Mouse (Mus musculus) right cerebral cortex, postnatal 14 days (tissue): ENCODE measurements around the gene Ofd1.
A peak's percentile ranks its signal among the peaks of the same experiment; 100 is the strongest.

Source experiments
- DNase-seq: peaks from one replicate; pipeline ENCODE4 v3.0.0; 2022

Ofd1 gene

DNA sequence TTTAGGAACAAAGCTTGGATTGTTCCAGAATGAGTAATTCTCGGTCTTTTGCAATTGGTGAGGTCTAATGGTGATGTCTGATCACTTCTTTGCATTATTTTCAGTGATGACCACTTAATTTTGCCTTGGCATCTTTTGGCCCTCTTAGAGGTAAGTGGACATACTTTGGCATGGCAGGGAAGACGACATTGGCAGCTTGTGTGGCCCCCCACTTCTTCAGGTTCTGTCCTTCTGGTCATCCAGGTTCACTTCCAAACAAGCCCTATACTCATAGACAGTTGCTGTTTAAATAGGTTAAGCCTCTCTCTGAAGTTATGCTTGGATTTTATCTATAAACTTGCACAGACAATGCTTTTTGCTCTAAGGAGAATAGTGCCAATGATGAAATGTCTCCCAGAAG, 81.5 kb downstream of the Ofd1 start:
- DNase-seq = no peak

DNA sequence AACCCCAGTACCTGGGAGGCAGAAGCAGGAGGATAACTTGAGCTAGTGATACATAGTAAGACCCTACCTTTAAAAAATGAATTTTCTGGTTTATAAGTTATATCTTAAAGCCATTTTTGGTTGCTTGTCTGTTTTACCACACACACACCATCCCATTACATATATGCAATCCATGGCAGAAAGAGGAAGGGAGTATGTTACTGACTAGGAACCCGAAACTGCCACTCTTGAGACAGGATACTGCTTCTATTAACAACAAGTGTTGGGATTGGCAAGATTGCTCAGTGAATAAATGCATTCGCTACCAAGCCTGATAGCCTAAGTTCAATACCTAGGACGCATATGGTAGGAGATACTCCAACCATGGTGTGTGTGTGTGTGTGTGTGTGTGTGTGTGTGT, 84.2 kb downstream of the Ofd1 start:
- DNase-seq = no peak

DNA sequence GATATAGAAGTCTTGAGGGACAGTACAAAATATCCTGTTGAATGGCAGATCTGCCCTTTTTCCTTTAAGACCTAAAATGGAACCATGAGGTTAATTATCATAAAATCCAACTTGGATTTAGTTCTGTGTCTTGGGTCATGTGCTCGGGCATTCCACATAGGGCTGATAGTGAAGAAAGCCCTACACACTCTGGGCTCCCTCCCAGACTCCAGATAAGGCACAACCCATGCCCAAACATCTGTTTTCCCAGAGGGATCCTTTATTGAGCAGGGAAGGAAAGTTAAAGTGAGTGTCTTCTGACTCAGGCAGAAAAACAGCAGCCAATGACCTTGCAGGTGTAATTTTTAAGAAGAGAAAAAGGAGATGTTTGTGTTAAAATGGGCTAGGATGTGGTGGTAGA, 85.6 kb downstream of the Ofd1 start:
- no peak for DNase-seq

DNA sequence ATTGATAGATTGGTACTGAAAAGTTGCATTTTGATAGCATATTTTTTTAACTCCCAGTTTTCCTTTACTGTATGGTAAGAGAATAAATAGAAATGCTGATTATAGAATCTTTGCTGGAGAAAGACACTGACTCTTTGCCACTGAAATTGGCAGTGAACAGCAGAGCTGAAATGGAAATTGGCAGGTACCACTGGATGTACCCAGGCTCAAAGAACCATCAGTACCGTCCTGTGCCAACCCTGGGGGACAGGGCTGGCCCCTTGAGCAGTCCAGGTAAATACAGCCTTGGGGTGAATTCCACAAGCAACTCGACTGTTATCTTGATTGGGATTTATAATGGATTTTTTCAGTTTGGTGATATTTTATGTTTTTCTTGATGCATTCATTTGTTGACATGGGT, 87.1 kb downstream of the Ofd1 start:
- no peak for DNase-seq

DNA sequence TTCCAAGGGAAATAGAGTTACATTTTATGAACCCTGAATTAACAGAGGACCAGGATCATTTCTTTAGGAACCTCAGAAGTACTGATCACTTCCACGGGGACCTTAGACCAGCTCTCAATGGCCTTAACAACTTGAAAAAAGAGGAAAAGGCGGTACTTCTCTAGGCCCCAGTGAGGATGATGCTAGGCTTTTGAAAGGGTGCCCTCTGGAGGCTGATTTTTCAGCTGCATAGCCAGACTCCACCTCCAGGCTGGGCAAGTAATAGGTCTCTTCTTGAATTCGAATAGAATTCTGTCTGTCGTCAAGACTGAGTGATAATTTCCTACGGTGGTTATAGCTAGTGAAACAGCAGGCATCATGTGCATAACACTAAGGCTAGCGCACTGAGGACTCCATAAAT, 88.7 kb downstream of the Ofd1 start:
- DNase-seq = peak; percentile 62

DNA sequence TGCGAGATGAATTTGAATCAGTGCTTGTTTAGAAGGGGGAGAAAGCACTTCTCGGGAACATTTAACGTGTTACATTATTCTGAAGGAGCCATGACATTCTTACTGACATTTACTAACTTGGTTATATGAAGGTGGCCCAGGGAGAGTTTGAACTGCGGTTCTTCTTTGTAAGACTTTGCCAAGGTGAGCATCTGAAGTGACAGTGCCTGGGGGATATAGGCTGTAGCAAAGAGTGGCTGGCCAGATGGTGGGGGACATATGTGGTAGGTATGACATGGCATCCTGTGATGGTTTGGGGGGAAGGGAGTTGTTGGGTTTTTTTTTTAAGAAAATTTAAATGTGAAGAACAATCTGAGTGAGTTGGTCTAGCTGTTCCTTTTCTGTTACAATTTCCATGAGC, 91.9 kb downstream of the Ofd1 start:
- DNase-seq = no peak

DNA sequence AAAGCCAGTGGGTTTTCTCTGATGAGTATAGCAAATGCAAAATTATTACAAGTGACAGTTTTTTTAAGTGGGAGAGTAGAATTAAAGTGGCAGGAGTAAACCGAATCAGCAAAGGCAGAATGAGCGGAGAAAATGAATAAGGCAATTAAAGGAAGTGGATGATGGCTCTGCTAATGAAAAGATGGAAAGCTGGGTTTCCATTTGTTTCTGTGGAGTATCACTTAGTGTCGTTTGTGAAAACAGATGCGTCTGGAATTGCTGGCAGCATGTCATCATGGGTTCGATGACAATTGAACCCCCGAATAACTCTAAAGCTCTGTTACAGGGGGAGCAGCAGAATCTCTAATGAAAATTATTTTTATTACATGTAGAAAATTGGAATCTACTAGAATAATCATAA, 92.4 kb downstream of the Ofd1 start:
- DNase-seq = no peak

DNA sequence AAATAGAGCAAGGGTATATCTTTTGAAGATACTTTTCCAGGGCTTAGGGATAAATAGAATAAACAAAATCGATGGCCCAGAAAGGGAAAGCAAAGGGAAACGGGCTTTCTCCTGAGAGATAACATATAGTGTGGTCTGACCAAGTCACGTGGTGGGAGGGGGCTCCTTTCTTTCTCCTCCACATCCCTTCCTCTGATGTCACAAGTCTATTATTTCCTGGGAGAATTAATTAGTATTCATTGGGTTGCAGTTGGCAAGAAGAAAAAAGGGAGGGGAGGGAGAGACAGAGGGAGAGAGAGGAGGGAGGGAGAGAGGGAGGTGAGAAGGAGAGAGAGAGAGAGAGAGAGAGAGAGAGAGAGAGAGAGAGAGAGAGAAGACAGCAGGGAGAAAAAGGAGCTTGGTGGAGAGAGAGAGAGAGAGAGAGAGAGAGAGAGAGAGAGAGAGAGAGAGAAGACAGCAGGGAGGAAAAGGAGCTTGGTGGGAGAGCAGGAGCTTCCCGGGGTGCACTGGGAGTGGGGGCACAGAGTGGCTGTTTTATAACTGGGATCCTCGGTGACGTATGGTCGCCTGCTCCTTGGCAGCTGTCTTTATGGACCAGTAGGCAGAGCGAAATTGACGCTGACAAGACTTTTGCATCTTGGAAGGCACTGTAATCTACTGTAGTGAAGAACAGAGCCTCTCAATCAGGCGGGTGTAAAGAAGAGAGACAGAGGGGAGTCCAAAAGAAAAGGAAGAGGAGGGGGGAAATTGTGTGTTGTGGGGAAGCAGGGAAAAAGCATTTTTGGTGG, 96.1 kb downstream of the Ofd1 start:
- peak; percentile 48 for DNase-seq

DNA sequence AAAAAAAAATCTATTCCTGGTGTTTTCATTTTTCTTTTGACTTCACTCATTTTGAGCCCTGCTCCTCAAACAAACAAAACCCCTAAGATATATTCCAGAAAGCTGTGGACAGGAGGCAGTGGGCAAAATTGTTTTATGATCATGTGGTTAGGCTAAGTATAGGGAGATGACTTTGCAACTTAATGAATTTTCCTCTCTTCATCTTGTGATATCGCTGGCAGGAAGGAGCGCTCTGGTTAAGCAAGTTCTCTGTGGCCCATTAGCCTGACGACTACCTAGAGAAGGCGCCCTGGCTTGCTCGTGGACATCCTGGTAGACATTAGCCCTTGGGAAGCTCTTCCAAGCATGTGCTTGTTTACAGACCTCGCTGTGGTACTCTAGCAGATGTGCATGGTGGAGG, 98.7 kb downstream of the Ofd1 start:
- no peak for DNase-seq
